Mouse (Mus musculus): ENCODE data around the gene Bbs9. TPM values are rescaled to one million over a fixed set of nuclear protein-coding genes. Genes with fewer than 3 reads are reported as not detected.

The Bbs9 gene
- total and polyA plus RNA-seq, 3 experiments: 6.9 to 9.1 (median 7.8) TPM

- TF ChIP-seq CTCF (conservative IDR thresholded peaks at IDR 0.05 in 1 of 2, IDR thresholded peaks at IDR 0.05 in 1 of 2; ENCODE audit: low read depth in 2 of 2, low read length in 2 of 2): peak in 1 of 2 experiments; percentile 34; a peak in 1 of 4 replicates
- no peak for TF ChIP-seq ZKSCAN1 (IDR thresholded peaks at IDR 0.05; ENCODE audit: borderline replicate concordance, low read depth, low read length)
- TF ChIP-seq SMC3 (IDR thresholded peaks at IDR 0.05; ENCODE audit: low read depth, low read length): no peak
- dilution Hi-C loops (cut with MboI; ENCODE audit: extremely low pct_ligation_motif_present, extremely low pct_unique_long_range_greater_than_20kb, low sequenced_read_pairs) (no loop called here), in situ Hi-C loops (cut with MboI; ENCODE audit: low pct_ligation_motif_present, low pct_unique_long_range_greater_than_20kb, low sequenced_read_pairs) (no loop called here)
- Histone ChIP-seq H3K79me2 (replicated peaks; ENCODE audit: control insufficient read depth, extremely low read depth, insufficient read depth, poor library complexity, severe bottlenecking) (no peaks in the 10 kb centered on the region), H3K9me3 (replicated peaks; ENCODE audit: low read length) (no peaks in the 10 kb centered on the region), H3K4me1 (ENCODE audit: control insufficient read depth in 1 of 2, insufficient read depth in 2 of 2) (peaks cover 4 to 25% of the 10 kb centered on the region in 2 experiments), H3K27ac (ENCODE audit: insufficient read depth, low read depth) (no peak overlapping the region), H3K27me3 (replicated peaks) (no peaks in the 10 kb centered on the region), H3K4me3 (replicated peaks in 1 of 3; ENCODE audit: low read depth in 2 of 3, low read length in 2 of 3, poor library complexity in 1 of 3) (no peak overlapping the region), H3K36me3 (replicated peaks in 1 of 2; ENCODE audit: control insufficient read depth in 1 of 2, insufficient read depth in 1 of 2, low read length in 1 of 2) (peaks cover 54 to 81% of the 10 kb centered on the region in 2 experiments), H3K4me2 (ENCODE audit: insufficient read depth, low read depth, poor library complexity, severe bottlenecking) (no peak overlapping the region), H3K9ac (ENCODE audit: insufficient read depth, low read depth) (no peak overlapping the region)
- no peak for DNase-seq (ENCODE audit: extremely low read depth)
These were observed 20.5 kb upstream of the Bbs9 start for GRCm38 (mm10) chr9:22455041-22455440.

GRCm38 (mm10) chr9:22457142-22457835, 18.2 kb upstream of the Bbs9 start:
- Histone ChIP-seq H3K79me2 (replicated peaks; ENCODE audit: control insufficient read depth, extremely low read depth, insufficient read depth, poor library complexity, severe bottlenecking) (no peaks in the 10 kb centered on the region), H3K27ac (ENCODE audit: insufficient read depth, low read depth) (peak overlapping the region; percentile 32), H3K9me3 (replicated peaks; ENCODE audit: low read length) (no peaks in the 10 kb centered on the region), H3K4me3 (replicated peaks in 1 of 3; ENCODE audit: low read depth in 2 of 3, low read length in 2 of 3, poor library complexity in 1 of 3) (peak overlapping the region in 1 of 3 experiments; percentile 30), H3K9ac (ENCODE audit: insufficient read depth, low read depth) (no peak overlapping the region), H3K4me2 (ENCODE audit: insufficient read depth, low read depth, poor library complexity, severe bottlenecking) (peak overlapping the region; percentile 8; the same call in 1 of the 2 replicates), H3K27me3 (replicated peaks) (no peaks in the 10 kb centered on the region), H3K36me3 (replicated peaks in 1 of 2; ENCODE audit: control insufficient read depth in 1 of 2, insufficient read depth in 1 of 2, low read length in 1 of 2) (peaks cover 47 to 80% of the 10 kb centered on the region in 2 experiments), H3K4me1 (ENCODE audit: control insufficient read depth in 1 of 2, insufficient read depth in 2 of 2) (peaks cover 4 to 25% of the 10 kb centered on the region in 2 experiments)
- dilution Hi-C loops (cut with MboI; ENCODE audit: extremely low pct_ligation_motif_present, extremely low pct_unique_long_range_greater_than_20kb, low sequenced_read_pairs): no loop called here
- in situ Hi-C loops (cut with MboI; ENCODE audit: low pct_ligation_motif_present, low pct_unique_long_range_greater_than_20kb, low sequenced_read_pairs): no loop called here
- DNase-seq (ENCODE audit: extremely low read depth): peak; percentile 86
- TF ChIP-seq ZKSCAN1 (IDR thresholded peaks at IDR 0.05; ENCODE audit: borderline replicate concordance, low read depth, low read length): no peak
- no peak for TF ChIP-seq CHD1 (IDR thresholded peaks at IDR 0.05; ENCODE audit: low read depth, low read length)
- peak; percentile 31; the same call in 1 of the 2 replicates for TF ChIP-seq TCF12 (IDR thresholded peaks at IDR 0.05; ENCODE audit: low read depth, low read length)
- TF ChIP-seq RCOR1 (conservative IDR thresholded peaks at IDR 0.05; ENCODE audit: low read depth, low read length): no peak
- TF ChIP-seq MAX (IDR thresholded peaks at IDR 0.05; ENCODE audit: low read length): no peak
- TF ChIP-seq HCFC1 (IDR thresholded peaks at IDR 0.05; ENCODE audit: low read depth, low read length): peak; percentile 34; the same call in 1 of the 2 replicates
- TF ChIP-seq RAD21 (IDR thresholded peaks at IDR 0.05; ENCODE audit: low read depth, low read length): no peak
- TF ChIP-seq MXI1 (IDR thresholded peaks at IDR 0.05; ENCODE audit: low read depth, low read length): no peak
- TF ChIP-seq EP300 (IDR thresholded peaks at IDR 0.05; ENCODE audit: low read length): 0 out of 2 replicates have a peak, but pooled peaks have one; percentile 25
- TF ChIP-seq ELF1 (IDR thresholded peaks at IDR 0.05; ENCODE audit: low read depth, low read length): peak; percentile 61
- TF ChIP-seq ZMIZ1 (IDR thresholded peaks at IDR 0.05; ENCODE audit: low read depth, low read length): no peak
- TF ChIP-seq SIN3A (IDR thresholded peaks at IDR 0.05; ENCODE audit: low read length): peak; percentile 59; the same call in 1 of the 2 replicates
- TF ChIP-seq MAFK (IDR thresholded peaks at IDR 0.05; ENCODE audit: insufficient replicate concordance, low read length): no peak
- no peak for TF ChIP-seq KAT2A (IDR thresholded peaks at IDR 0.05; ENCODE audit: insufficient replicate concordance, low read length)
